Mouse (Mus musculus): Measurements from ENCODE around the gene Pcmt1. TPM values are rescaled to one million over a fixed set of nuclear protein-coding genes. Genes with fewer than 3 reads are reported as not detected.

Gene Pcmt1
- 224 and 296 TPM in 2 replicates for polyA plus RNA-seq (2021; fragmentation: Nextera tagmentation)
- long read RNA-seq, experiment 1, transcript Pcmt1-202 (8 exons, 2,491 nt): major isoform, 773 of 1,612 reads
- long read RNA-seq, experiment 1, transcript Pcmt1-208 (8 exons, 2,757 nt): minor isoform, 406 of 1,612 reads
- long read RNA-seq, experiment 1, transcript Pcmt1-210 (7 exons, 1,132 nt): minor isoform, 84 of 1,612 reads
- long read RNA-seq, experiment 1, partial matches to known transcripts: 49 of 1,612 reads
- long read RNA-seq, experiment 1, other reads (novel, unspliced or antisense): 299 of 1,612 reads
- long read RNA-seq, experiment 2, transcript Pcmt1-210 (7 exons, 1,132 nt): minor isoform, 49 of 433 reads
- long read RNA-seq, experiment 2, transcript Pcmt1-202 (8 exons, 2,491 nt): major isoform, 182 of 433 reads
- long read RNA-seq, experiment 2, transcript Pcmt1-208 (8 exons, 2,757 nt): minor isoform, 92 of 433 reads
- long read RNA-seq, experiment 2, partial matches to known transcripts: 39 of 433 reads
- long read RNA-seq, experiment 2, other reads (novel, unspliced or antisense): 71 of 433 reads

GRCm38 (mm10) chr10:7680731-7681301 is at the start of gene Pcmt1, which contains the start of gene Lats1:
TSS of gene Pcmt1 (minus strand) at chr10:7681136.
TSS of gene Lats1 (plus strand) at chr10:7681214.

GRCm38 (mm10) chr10:7725751-7726500 is 45.0 kb upstream of the Pcmt1 start, which contains the start of gene Katna1:
TSS of gene Katna1 (plus strand) at chr10:7726000.

DNA sequence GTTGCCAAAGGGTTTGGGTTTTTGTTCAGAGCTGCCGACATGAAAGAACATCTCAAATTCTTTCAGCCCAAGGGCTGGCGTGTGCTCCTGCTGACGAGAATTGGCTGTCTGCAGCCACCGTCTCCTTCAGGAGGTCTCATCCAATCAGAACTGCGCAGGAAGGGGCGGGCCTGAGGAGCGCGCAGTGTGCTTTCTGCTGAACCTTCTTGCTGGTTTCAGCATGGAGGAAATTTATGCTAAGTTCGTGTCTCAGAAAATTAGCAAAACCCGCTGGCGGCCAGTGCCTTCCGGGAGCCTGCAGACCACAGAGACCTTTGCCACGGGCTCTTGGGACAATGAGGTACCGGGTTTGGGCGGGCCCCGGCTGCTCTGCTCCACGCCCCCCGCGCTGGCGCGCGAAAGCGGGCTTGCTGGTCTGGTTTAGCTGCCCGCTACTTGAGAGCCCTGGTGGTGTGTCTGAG is 13.6 kb downstream of the Pcmt1 start, which contains the start of gene Nup43:
Nup43 (plus strand) TSS at position 162 of the 461 bp plus-strand sequence.

DNA sequence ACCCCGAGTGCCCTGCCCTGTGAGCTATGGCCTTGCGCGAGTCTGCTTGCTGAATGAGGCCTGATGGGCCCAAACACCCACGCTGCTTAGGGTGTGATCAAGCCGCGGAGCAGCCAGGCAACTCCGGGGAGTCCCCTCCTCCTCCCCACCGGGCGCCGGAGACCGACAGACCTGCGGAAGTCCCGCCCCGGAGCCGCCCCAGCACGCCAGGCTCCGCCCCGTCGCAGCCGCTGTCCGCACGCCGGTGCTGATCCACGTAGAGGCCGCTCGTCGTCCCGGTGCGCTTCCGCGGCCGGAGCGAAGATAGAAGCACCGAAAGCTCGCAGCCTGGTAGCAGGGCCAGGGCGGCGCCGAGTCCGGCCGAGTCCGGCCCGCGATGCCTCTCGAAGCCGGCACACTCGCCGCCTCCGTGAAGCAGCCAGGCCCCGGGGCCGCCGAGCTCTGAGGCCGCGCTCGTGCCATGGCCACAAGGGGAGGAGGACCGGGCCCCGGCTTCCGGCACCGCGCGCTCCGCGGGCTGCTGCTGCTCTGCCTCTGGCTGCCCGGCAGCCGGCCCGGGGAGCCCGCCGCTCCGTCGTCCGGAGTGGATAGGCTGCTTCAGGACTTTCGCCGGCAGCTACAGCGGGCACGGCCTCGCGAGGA is 91.2 kb downstream of the Pcmt1 start, which contains the start of gene Lrp11:
Lrp11 (plus strand) TSS at position 209 of the 642 bp plus-strand sequence.

Other genes starting within 250 kb of the Pcmt1 start
- gene Ulbp1, start 207.5 kb downstream of the Pcmt1 start, polyA plus RNA-seq (2021; fragmentation: Nextera tagmentation): 0.14 TPM in 1 of 2 replicates, not detected in the other
- gene Lrp11, start 91.3 kb downstream of the Pcmt1 start, polyA plus RNA-seq (2021; fragmentation: Nextera tagmentation): 66.2 and 95.4 TPM in 2 replicates
- 9.5 and 12.1 TPM in 2 replicates for gene Nup43, start 13.6 kb downstream of the Pcmt1 start, polyA plus RNA-seq (2021; fragmentation: Nextera tagmentation)
- gene Lats1, start 78 bp upstream of the Pcmt1 start, polyA plus RNA-seq (2021; fragmentation: Nextera tagmentation): 1.2 and 3.1 TPM in 2 replicates
- 12.8 and 13.2 TPM in 2 replicates for gene Katna1, start 44.9 kb upstream of the Pcmt1 start, polyA plus RNA-seq (2021; fragmentation: Nextera tagmentation)
- 38.3 and 40.5 TPM in 2 replicates for gene Ginm1, start 111.7 kb upstream of the Pcmt1 start, polyA plus RNA-seq (2021; fragmentation: Nextera tagmentation)
- 22.4 and 29.8 TPM in 2 replicates for gene Ppil4, start 111.8 kb upstream of the Pcmt1 start, polyA plus RNA-seq (2021; fragmentation: Nextera tagmentation)
- gene Zc3h12d, start 151.3 kb upstream of the Pcmt1 start, polyA plus RNA-seq (2021; fragmentation: Nextera tagmentation): 0.04 TPM in 1 of 2 replicates, not detected in the other

Measured in left cerebral cortex, adult 6 months (tissue).